Mouse (Mus musculus) gastrocnemius, adult 2 months (tissue): ENCODE results near the gene Fam171a2. TPM values are rescaled to one million over a fixed set of nuclear protein-coding genes. Genes with fewer than 3 reads are reported as not detected.

ENCODE experiments used
- DNase-seq: peaks from one replicate; pipeline ENCODE4 v3.0.0; 2022
- H3K27ac ChIP-seq: fragments of 200-600 bp; 2 replicates; pipeline ENCODE4 v1.8.1; 2022; ENCODE audit warnings: mild to moderate bottlenecking
- H3K4me3 ChIP-seq: fragments of 200-600 bp; 2 replicates; pipeline ENCODE4 v1.8.1; 2022; ENCODE audit warnings: mild to moderate bottlenecking, moderate library complexity
- CTCF ChIP-seq: fragments of 200-600 bp; IDR thresholded peaks from 2 replicates; pipeline ENCODE4 v1.8.1; 2022; ENCODE audit warnings: antibody characterized with exemption, mild to moderate bottlenecking, moderate library complexity
- intact Hi-C: fragments of 180-260 bp; cut with DNase I; formaldehyde crosslinking; loops from one replicate; pipeline ENCODE4 v1.15.1; 2025
- total RNA-seq, 2 experiments: library from RNA; stranded (reverse); gene quantifications; 2 replicates each; pipeline ENCODE4 v1.2.3; 2021

Fam171a2 gene
- total RNA-seq, 2 experiments from 2014 or later: 0.66 to 1.1 TPM

DNA sequence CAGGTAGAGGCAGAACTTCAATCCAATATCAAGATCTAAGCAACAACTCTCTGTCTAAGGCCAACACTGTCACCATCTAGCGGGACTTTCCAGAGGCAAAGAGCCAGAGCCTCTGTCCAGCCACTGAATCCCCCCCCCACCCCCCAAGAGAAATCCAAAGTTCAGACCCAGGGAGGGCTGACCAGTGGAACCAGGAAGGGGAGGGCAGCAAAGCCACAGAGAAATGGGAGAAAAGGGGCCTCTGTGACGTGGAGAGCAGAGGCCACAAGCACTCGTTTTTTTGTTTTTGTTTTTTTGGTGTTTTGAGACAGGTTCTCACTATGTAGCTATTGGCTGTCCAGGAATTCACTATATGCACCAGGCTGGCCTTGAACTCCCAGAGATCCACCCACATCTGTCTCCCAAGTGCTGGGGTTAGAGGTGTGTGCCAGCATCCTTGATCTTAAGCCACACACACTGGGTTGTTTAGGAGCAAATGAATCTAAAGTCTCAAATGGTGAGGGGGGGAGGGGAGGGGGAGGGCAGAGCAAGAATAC lies 37.6 kb downstream of the Fam171a2 start:
- TF ChIP-seq CTCF: no peak
- intact Hi-C loops: no loop called here
- H3K27ac ChIP-seq: peak overlapping the region; percentile 99
- no peak for DNase-seq
- no peak overlapping the region for H3K4me3 ChIP-seq

- peak overlapping the region; percentile 99 for H3K27ac ChIP-seq
- intact Hi-C loops: no loop called here
- TF ChIP-seq CTCF: no peak
- peak overlapping the region; percentile 88 for H3K4me3 ChIP-seq
- no peak for DNase-seq
Measured at GRCm38 (mm10) chr11:102408888-102409794, 38.3 kb downstream of the Fam171a2 start.

GRCm38 (mm10) chr11:102408344-102408876 lies 39.1 kb downstream of the Fam171a2 start:
- intact Hi-C loops: no loop called here
- peak; percentile 98 for DNase-seq
- Histone ChIP-seq H3K4me3 (peak overlapping the region; percentile 88), H3K27ac (peak overlapping the region; percentile 99)
- TF ChIP-seq CTCF: no peak

DNA sequence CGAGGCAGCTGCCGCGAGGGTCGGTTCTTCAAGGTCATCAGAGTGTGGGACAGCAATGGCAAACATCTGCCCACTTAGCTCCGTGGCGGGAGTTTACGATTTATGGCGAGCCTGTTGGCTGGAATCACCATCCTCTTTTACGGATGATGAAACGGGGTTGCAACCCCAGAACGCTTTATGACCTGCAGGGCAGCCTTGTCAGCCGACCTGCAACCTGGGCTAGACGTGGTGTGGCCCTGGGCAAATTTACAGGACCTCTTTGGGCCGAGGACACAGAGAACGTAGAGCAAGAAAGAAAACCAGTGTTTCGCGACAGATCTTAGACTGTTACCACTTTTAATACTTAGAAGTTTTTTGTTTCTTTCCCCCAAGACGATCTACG lies 39.7 kb downstream of the Fam171a2 start, which contains the start of gene Slc25a39:
Gene Slc25a39 (minus strand): TSS at position 113 of the 382 bp plus-strand sequence.
- TF ChIP-seq CTCF: no peak
- intact Hi-C loops: loop anchor here (1.0 kb wide), 1 partner anchor 89 kb away; the partner anchor contains the start of gene Ubtf
- no peak for DNase-seq
- Histone ChIP-seq H3K4me3 (peak within 1 kb of the TSS; percentile 88), H3K27ac (peak within 1 kb of the TSS; percentile 99)

DNA sequence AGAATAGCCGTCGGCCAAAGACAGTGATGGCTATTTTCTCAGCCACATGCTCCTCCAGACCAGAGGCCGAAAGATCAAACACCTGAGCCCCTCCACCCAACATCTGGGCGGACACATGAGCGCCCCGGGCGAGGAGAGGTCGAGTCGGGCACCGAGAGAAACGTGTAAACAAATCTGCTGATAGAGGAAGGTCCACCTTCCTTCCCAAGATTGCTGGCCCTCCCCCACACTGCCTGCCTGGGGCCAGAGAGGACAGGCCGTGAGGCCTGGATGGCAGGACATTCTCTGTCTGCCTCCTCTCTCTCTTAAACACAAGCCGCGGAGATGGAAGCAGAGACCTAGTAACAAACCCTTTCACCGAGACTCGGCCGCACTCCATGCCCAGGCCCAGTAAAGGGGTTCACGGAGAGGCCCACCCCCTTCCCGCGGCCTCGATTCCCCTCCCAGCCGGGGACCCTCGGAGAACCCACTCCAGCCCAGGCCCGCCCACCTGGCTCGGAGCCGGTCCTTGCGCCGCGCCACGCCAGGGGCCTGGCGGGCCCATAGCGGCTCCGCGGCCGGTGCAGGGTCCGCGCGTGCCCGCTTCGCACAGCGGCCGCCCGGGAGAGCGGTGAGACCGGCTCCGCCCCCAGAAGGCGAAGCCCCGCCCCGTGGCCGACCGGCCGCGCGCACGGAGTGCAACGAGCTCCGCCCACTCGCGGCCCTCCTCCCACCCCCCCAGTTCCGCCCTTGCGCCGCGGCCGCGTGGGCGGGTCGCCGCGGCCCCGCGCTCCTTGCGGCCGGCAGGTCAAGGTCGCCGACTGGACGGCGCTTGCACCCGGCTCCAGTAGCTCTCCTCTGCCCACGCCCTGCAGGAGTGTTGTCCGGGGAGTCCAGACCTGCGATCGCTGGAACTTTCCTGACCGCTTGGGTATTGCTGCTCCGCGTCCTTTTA lies 40.3 kb downstream of the Fam171a2 start:
- TF ChIP-seq CTCF: no peak
- intact Hi-C loops: loop anchor here (1.0 kb wide), 1 partner anchor 88 kb away; the partner anchor contains the start of gene Ubtf
- Histone ChIP-seq H3K27ac (peak overlapping the region; percentile 99), H3K4me3 (peak overlapping the region; percentile 88)
- DNase-seq: peak; percentile 98

GRCm38 (mm10) chr11:102406401-102406800 lies 41.1 kb downstream of the Fam171a2 start:
- DNase-seq: no peak
- Histone ChIP-seq H3K4me3 (peak overlapping the region; percentile 88), H3K27ac (peak overlapping the region; percentile 99)
- intact Hi-C loops: no loop called here
- no peak for TF ChIP-seq CTCF

DNA sequence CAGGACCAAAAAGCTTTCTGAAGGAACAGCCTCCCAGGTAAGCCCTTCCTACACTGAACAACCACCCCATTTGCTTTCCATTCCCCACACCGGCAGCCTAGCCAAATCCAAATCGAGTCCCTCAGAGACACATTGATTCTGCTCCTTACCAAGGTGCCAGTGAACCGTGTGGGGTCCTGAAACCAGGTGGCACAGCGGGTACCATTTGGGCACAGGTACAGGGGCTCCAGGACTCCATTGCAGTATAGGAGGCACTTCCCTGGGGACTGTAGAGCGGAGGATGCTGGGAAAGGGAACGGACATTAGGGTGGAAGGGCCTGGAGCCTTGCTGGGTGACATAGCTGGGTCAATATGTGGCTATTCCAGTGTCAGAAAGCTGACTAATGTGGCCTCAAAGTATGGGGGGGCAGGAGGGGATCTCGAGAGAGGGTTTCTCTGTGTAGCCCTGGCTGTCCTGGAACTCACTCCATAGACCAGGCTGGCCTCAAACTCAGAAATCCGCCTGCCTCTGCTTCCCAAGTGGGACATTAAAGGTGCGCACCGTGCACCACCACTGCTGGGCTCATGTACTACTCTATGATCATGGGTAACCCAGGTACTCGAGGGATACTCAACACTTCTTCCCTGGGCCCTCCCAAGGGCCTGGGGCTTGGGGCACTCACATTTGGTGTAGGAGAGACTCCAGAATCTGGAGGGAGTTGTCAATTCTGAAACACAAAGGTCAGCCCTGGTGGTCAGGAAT lies 41.8 kb downstream of the Fam171a2 start:
- DNase-seq: no peak
- Histone ChIP-seq H3K4me3 (peak overlapping the region; percentile 88), H3K27ac (no peak overlapping the region)
- TF ChIP-seq CTCF: no peak
- intact Hi-C loops: no loop called here

GRCm38 (mm10) chr11:102404161-102405010 lies 43.1 kb downstream of the Fam171a2 start:
- H3K4me3 ChIP-seq: no peak overlapping the region
- no peak for DNase-seq
- H3K27ac ChIP-seq: no peak overlapping the region
- intact Hi-C loops: loop anchor here (5.0 kb wide), 1 partner anchor 67 kb away; no protein-coding TSS in a partner anchor
- no peak for TF ChIP-seq CTCF

GRCm38 (mm10) chr11:102403657-102404056 lies 43.8 kb downstream of the Fam171a2 start:
- H3K4me3 ChIP-seq: no peak overlapping the region
- TF ChIP-seq CTCF: no peak
- intact Hi-C loops: loop anchor here (5.0 kb wide), 1 partner anchor 66 kb away; no protein-coding TSS in a partner anchor
- H3K27ac ChIP-seq: no peak overlapping the region
- DNase-seq: no peak

- Histone ChIP-seq H3K27ac (no peak overlapping the region), H3K4me3 (no peak overlapping the region)
- intact Hi-C loops: loop anchor here (5.0 kb wide), 1 partner anchor 65 kb away; no protein-coding TSS in a partner anchor
- DNase-seq: no peak
- TF ChIP-seq CTCF: no peak
Measured at GRCm38 (mm10) chr11:102401898-102402500, 45.5 kb downstream of the Fam171a2 start.
